Mouse (Mus musculus) embryonic fibroblast, embryonic 13.5 days (primary cell): Measurements from ENCODE around the gene Pofut2. TPM values are rescaled to one million over a fixed set of nuclear protein-coding genes. Genes with fewer than 3 reads are reported as not detected.

Experiments
- H3K27ac ChIP-seq: 2 replicates; pipeline ENCODE4 v1.5.1; 2012; ENCODE audit warnings: low read length, control low read depth, inconsistent platforms; ENCODE audit not compliant: insufficient read depth
- H3K4me1 ChIP-seq: 2 replicates; pipeline ENCODE4 v1.6.1; 2011; ENCODE audit warnings: low read length; ENCODE audit not compliant: control insufficient read depth, insufficient read depth
- H3K4me3 ChIP-seq: 2 replicates; pipeline ENCODE4 v1.5.1; 2011; ENCODE audit warnings: mild to moderate bottlenecking, control low read depth, low read length; ENCODE audit not compliant: insufficient read depth
- CTCF ChIP-seq: IDR thresholded peaks from 2 replicates; pipeline ENCODE4 v1.5.1; 2011; ENCODE audit warnings: mild to moderate bottlenecking, control low read depth, low read length, moderate library complexity, borderline replicate concordance; ENCODE audit not compliant: insufficient read depth
- POLR2A ChIP-seq: IDR thresholded peaks from 2 replicates; pipeline ENCODE4 v1.6.1; 2011; ENCODE audit warnings: low read depth, mild to moderate bottlenecking, control low read depth, low read length, moderate library complexity
- polyA plus RNA-seq: library from polyadenylated mRNA; stranded (reverse); fragments of >200 nt; gene quantifications from 2 replicates; pipeline ENCODE4 v1.2.4, GENCODE M21; 2011; ENCODE audit warnings: low read depth; ENCODE audit not compliant: missing spikeins, insufficient read length

Gene Pofut2
- polyA plus RNA-seq, 1 experiment: 91.4 TPM

DNA sequence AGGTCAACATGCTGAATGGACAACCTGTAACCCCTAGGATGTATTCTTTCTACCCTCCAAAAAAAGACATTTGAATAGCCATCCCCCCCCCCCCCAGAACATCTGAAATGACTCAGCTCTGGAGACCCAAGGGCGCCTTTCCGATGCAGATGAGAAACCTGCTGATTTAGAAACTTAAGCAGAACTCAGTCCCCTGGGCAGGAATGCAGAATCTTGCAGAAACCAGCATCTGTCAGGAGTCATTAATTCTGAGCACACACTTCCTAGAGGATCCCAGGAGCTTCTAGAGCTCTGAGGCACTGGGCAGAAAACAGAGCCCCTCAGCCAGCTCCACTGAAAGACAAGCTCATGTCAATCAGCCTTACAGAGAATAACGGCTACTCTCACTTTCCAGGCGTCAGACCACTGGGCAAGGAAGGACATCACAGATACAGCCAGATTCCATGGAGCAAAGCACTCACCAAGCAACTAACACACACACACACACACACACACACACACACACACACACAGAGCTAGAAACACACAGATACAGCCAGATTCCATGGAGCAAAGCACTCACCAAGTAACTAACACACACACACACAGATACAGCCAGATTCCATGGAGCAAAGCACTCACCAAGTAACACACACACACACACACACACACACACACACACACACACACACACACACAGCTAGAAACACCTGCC, 46.0 kb downstream of the Pofut2 start:
- no peaks in the 10 kb centered on the region for H3K4me1 ChIP-seq
- TF ChIP-seq CTCF (no peak), POLR2A (no peak)
- H3K27ac ChIP-seq: no peak overlapping the region
- H3K4me3 ChIP-seq: no peak overlapping the region

DNA sequence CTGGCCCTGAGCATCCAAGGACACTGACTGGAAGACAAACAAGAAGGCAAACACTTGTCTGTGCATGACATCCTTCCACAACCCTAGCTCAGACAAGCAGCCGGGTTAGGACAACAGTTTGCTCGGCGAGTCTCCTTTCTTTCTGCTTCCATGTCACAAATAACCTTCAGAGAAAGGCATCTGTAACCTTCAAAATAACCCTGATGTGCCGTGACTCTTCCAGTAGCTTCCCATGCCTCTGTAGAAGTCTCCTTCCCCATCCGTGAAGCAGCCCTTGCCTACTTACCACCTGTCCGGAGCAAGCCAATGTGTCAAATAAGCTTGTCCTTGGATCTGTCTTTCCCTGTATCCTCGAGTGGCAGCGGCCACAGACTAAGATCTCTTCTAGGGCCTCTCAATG, 46.7 kb downstream of the Pofut2 start:
- TF ChIP-seq POLR2A: no peak
- TF ChIP-seq CTCF: no peak

DNA sequence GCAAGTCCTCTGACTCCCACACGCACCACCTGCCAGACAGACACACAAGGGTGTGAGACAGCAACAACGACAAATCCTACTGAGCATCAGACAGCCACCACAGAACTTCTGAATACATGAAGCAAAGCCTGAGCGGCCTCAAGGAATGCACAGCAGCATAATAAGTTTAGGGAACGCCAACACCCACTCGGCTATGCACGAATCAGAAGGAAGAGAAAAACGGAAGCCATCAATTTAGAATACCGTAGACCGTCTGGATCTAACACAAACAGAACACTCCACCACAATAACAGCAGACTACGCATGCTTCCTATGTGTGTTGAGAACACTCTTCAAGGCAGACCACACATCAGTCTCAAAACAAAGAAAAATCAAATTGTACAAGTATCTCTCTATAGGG, 50.0 kb downstream of the Pofut2 start:
- Histone ChIP-seq H3K27ac (no peak overlapping the region), H3K4me1 (no peaks in the 10 kb centered on the region), H3K4me3 (no peak overlapping the region)
- TF ChIP-seq POLR2A: no peak
- TF ChIP-seq CTCF: no peak

More for the DNA sequence above, 46.7 kb downstream of the Pofut2 start:
- no peak overlapping the region for H3K4me3 ChIP-seq
- no peaks in the 10 kb centered on the region for H3K4me1 ChIP-seq
- no peak overlapping the region for H3K27ac ChIP-seq

DNA sequence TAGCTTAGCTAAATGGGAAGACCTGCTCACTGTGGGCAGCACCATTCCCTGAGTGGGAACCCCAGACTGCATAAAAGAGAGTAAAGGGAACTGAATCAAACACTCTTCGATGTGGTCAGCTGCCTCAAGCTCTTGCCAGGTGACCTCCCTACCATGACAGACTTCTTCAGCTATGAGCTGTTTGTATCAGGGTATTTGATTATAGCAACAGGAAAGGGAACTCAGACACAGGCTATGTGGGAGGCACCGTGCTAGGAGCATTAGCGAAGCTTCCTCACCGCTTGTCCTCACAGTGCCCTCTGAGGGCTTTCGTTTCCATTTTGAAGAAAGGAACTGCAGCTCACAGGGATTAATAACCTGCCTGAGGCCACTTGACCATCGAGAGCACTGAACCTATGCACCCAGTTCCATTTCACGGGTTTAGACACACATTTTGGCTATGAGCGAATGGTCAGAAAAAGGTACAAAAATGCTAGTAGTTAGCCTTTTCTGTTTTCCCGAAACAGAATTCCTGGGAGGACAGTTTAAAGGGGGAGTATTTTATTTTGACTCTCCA, 55.8 kb downstream of the Pofut2 start:
- TF ChIP-seq POLR2A (no peak), CTCF (no peak)
- H3K4me1 ChIP-seq: no peaks in the 10 kb centered on the region
- no peak overlapping the region for H3K4me3 ChIP-seq
- no peak overlapping the region for H3K27ac ChIP-seq

DNA sequence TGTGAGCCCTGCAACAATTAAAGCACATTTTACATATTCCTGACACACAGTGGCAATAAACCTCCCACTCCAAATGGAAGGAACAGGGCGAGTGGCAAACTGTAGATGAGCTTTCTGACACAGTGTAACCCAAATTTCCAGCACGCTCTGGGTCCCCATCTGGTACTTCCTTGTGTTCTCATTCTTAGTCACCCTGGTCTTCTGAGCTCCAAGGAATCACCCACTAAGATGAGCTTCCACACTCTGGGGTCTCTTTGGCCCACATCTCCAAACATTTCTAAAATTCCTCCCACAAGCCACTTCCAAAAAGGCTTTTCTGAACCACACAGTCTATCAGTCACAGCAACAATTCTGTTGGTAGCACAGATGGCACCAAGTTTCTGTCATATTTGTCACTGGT, 56.7 kb downstream of the Pofut2 start:
- Histone ChIP-seq H3K4me1 (no peaks in the 10 kb centered on the region), H3K27ac (no peak overlapping the region), H3K4me3 (no peak overlapping the region)
- TF ChIP-seq CTCF (no peak), POLR2A (no peak)

Other genes starting within 250 kb of the Pofut2 start
- gene Slc19a1, start 227.0 kb upstream of the Pofut2 start, polyA plus RNA-seq: 16.6 and 21.0 TPM in 2 replicates
- gene Col18a1, start 92.7 kb upstream of the Pofut2 start, polyA plus RNA-seq: 85.0 and 92.0 TPM in 2 replicates
- 10.3 and 11.5 TPM in 2 replicates for gene Adarb1, start 159.1 kb downstream of the Pofut2 start, polyA plus RNA-seq